9 mouse cellular contexts compared by ENCODE assay signal in the genomic region with DNA sequence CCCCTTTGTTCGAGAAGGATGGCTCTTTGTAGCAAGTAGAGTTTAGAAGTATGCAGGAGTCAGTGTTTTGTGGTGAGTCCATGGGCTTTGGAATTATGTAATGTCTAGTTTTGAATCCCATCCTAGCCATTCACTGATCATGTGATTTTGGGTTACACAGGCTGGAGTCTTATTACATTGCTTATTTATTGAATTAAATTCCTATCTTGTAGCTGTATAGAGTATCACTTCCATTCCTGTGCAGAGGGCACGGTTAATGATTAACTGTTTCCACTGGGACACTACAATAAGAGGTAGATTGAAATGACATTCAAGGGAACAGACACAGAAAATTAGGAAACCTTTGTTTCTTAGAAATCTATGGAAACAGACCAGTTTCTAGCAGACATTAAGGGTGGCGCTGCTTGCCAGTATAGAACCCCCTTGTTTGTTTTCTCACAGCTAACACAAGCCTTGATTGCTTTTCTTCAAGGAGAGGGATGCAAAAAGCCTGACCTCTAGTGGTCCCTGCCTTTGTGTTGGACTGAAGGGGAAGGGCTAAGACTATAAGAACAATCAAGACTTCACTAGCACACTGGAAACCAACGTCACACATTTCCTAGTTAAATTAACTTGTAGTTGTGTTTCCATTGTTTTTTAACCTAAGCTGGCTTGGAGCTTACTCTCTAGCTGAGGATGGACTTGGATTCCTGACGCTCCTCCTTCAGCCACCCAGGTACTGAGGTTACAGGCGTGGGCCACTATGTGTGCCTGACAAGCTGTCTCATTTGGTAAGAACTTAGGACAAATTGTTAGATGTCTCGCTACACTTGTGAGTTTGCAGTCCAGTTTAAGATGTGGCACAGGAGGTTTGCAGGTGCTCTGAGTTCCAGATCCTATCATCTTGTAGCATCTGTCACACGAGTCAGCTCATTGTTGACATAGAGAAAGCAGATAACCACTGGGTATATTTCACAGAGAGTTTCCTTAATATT.
DNase-seq lines count a peak whose midpoint lies in the region; ATAC-seq and TF ChIP-seq lines count a peak whose summit lies in the region.
"Had no signal": no experiment of that assay in that cellular context is flagged by ENCODE, and none has a peak within 500 bp of the region (broad histone marks: within the 10 kb centered on the region; RNA-seq: fewer than 3 reads in every experiment).

No protein-coding gene starts in this region.

- TF ChIP-seq RAD21 in MEL (IDR thresholded peaks at IDR 0.05; ENCODE audit: low read depth, low read length): peak; percentile 37

- ATAC-seq in hindbrain, embryonic 14.5 days (ENCODE audit: low FRiP score): no peak

- peak in 2 of 3 experiments; percentile 4 to 52; a peak in 2 of 6 replicates for TF ChIP-seq CTCF in MEL (IDR thresholded peaks at IDR 0.05 in 2 of 3, conservative IDR thresholded peaks at IDR 0.05 in 1 of 3; ENCODE audit: control insufficient read depth in 1 of 3, insufficient read depth in 1 of 3, low read depth in 2 of 3, low read length in 3 of 3, poor library complexity in 1 of 3, severe bottlenecking in 1 of 3)

- TF ChIP-seq POLR2A in MEL (IDR thresholded peaks at IDR 0.05; ENCODE audit: control insufficient read depth in 1 of 2, insufficient read depth in 1 of 2, low read depth in 1 of 2, low read length in 2 of 2, poor library complexity in 1 of 2): no peak

- intact Hi-C loops in left cerebral cortex, postnatal 4 days (cut with DNase I): loop anchor here (10.0 kb wide), 1 partner anchor 197 kb away; no protein-coding TSS in a partner anchor
- intact Hi-C loops in left cerebral cortex, postnatal 14 days (cut with DNase I): loop anchor here (10.0 kb wide), 1 partner anchor 197 kb away; no protein-coding TSS in a partner anchor

- H3K9me3 ChIP-seq in MEL (replicated peaks; ENCODE audit: insufficient read depth, low read length): no peaks in the 10 kb centered on the region
- H3K9me3 ChIP-seq in hindbrain, embryonic 14.5 days (ENCODE audit: control insufficient read depth, low read length): no peaks in the 10 kb centered on the region
- H3K9me3 ChIP-seq: embryonic facial prominence, embryonic 12.5 days; megakaryocyte, embryonic 14.5 days had no signal

- H3K4me1 ChIP-seq in MEL (ENCODE audit: control insufficient read depth in 1 of 2, insufficient read depth in 2 of 2, low read length in 2 of 2): no peaks in the 10 kb centered on the region
- no peaks in the 10 kb centered on the region for H3K4me1 ChIP-seq in hindbrain, embryonic 14.5 days (replicated peaks; ENCODE audit: control insufficient read depth, insufficient read depth, low read length)
- H3K4me1 ChIP-seq: embryonic facial prominence, embryonic 12.5 days had no signal

- TF ChIP-seq EP300 in MEL (IDR thresholded peaks at IDR 0.05; ENCODE audit: low read depth in 1 of 2, low read length in 2 of 2): no peak

- no peak overlapping the region for H3K4me2 ChIP-seq in hindbrain, embryonic 14.5 days (replicated peaks)
- H3K4me2 ChIP-seq: embryonic facial prominence, embryonic 12.5 days had no signal

- no peak overlapping the region for H3K4me3 ChIP-seq in MEL (ENCODE audit: control insufficient read depth in 1 of 2, insufficient read depth in 1 of 2, low read depth in 2 of 2, low read length in 2 of 2)
- no peak overlapping the region for H3K4me3 ChIP-seq in hindbrain, embryonic 14.5 days (replicated peaks; ENCODE audit: low read length)
- H3K4me3 ChIP-seq: embryonic facial prominence, embryonic 12.5 days; megakaryocyte, embryonic 14.5 days had no signal

- no peaks in the 10 kb centered on the region for H3K79me2 ChIP-seq in MEL (ENCODE audit: control insufficient read depth, insufficient read depth, low read length, poor library complexity)

- DNase-seq in left cerebral cortex, postnatal 4 days: peak; percentile 31
- no peak for DNase-seq in left cerebral cortex, postnatal 14 days (ENCODE audit: low spot score in 2 of 2)
- DNase-seq in MEL (ENCODE audit: low read depth, low spot score): peak; percentile 25
- peak; percentile 39 for DNase-seq in hindbrain, embryonic 14.5 days (ENCODE audit: low spot score)
- peak; percentile 51 for DNase-seq in lung, postnatal 14 days
- DNase-seq in adrenal gland, adult 18-20 months (ENCODE audit: low spot score in 2 of 2): no peak
- DNase-seq in frontal cortex, postnatal 14 days (ENCODE audit: low spot score in 2 of 2): no peak

- H3K27me3 ChIP-seq in MEL (ENCODE audit: control insufficient read depth in 1 of 2, insufficient read depth in 2 of 2, low read length in 2 of 2): no peaks in the 10 kb centered on the region
- 0 out of 2 replicates have a peak, but pooled peaks cover 5% of the 10 kb centered on the region for H3K27me3 ChIP-seq in hindbrain, embryonic 14.5 days (ENCODE audit: control insufficient read depth, insufficient read depth, low read length)
- H3K27me3 ChIP-seq: embryonic facial prominence, embryonic 12.5 days had no signal

- H3K27ac ChIP-seq in MEL (ENCODE audit: control insufficient read depth, low read depth, low read length): no peak overlapping the region
- H3K27ac ChIP-seq in hindbrain, embryonic 14.5 days: no peak overlapping the region
- H3K27ac ChIP-seq: embryonic facial prominence, embryonic 12.5 days had no signal

- H3K36me3 ChIP-seq in MEL (ENCODE audit: control insufficient read depth in 1 of 2, insufficient read depth in 2 of 2, low read length in 2 of 2): no peaks in the 10 kb centered on the region
- no peaks in the 10 kb centered on the region for H3K36me3 ChIP-seq in hindbrain, embryonic 14.5 days (replicated peaks; ENCODE audit: control insufficient read depth, insufficient read depth)
- H3K36me3 ChIP-seq: embryonic facial prominence, embryonic 12.5 days had no signal

- WGBS in hindbrain, embryonic 14.5 days: 51% methylated on average over 8 of the region's 8 CpGs

- H3K9ac ChIP-seq in MEL (ENCODE audit: control insufficient read depth, low read depth, low read length, poor library complexity, severe bottlenecking): no peak overlapping the region
- no peak overlapping the region for H3K9ac ChIP-seq in hindbrain, embryonic 14.5 days
- H3K9ac ChIP-seq: embryonic facial prominence, embryonic 12.5 days had no signal

TF ChIP-seq in MEL, 35 proteins besides CTCF, POLR2A, EP300 and RAD21:
- TF ChIP-seq ZC3H11A (IDR thresholded peaks at IDR 0.05; ENCODE audit: low read depth, low read length): peak; percentile 36; the same call in 1 of the 2 replicates
- no peak for TF ChIP-seq E2F4 (IDR thresholded peaks at IDR 0.05; ENCODE audit: borderline replicate concordance, low read depth, low read length)
- peak; percentile 56 for TF ChIP-seq SMC3 (IDR thresholded peaks at IDR 0.05; ENCODE audit: low read depth, low read length)

Comparison
In these comparisons a context has a peak if more than half of its experiments do, and no peak if none do; other contexts are left out.
1. DNase-seq: peak in left cerebral cortex, postnatal 4 days (single experiment), MEL (single experiment), hindbrain, embryonic 14.5 days (single experiment) and lung, postnatal 14 days (single experiment); none in left cerebral cortex, postnatal 14 days (0 of 2), adrenal gland, adult 18-20 months (0 of 2) and frontal cortex, postnatal 14 days (0 of 2).